Mouse (Mus musculus) megakaryocyte, embryonic 14.5 days (primary cell): Measurements from ENCODE around the gene Mtx3.

Experiments used
- FLI1 ChIP-seq: IDR thresholded peaks from 2 replicates; pipeline ENCODE4 v1.6.1; 2012; ENCODE audit warnings: low read length, inconsistent platforms, mixed read lengths
- GATA1 ChIP-seq: IDR thresholded peaks from 3 replicates; pipeline ENCODE4 v1.6.1; 2012; ENCODE audit warnings: mixed read lengths, low read length, inconsistent platforms, borderline replicate concordance

DNA sequence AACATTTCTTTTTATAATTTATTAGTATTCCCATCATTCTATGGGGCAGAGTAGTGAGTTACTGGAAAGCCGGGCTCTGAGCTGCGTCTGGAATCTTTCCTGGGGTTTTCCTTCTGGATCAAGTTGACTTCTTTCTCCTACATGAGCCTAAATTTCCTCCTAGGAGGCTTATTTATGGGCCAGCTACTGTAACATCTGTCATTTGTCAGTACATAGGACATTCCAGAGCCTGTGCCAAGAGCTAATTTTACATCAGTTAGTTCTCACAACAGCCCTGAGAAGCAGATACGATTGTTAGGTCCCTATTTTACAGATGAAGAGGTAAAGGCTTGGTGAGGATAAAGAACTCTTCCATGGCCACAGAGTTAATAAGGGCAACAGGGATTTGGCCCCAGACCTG is 27.2 kb upstream of the Mtx3 start:
- TF ChIP-seq GATA1 (no peak), FLI1 (no peak)
